ENCODE assay signal across 11 mouse cellular contexts in the genomic region with DNA sequence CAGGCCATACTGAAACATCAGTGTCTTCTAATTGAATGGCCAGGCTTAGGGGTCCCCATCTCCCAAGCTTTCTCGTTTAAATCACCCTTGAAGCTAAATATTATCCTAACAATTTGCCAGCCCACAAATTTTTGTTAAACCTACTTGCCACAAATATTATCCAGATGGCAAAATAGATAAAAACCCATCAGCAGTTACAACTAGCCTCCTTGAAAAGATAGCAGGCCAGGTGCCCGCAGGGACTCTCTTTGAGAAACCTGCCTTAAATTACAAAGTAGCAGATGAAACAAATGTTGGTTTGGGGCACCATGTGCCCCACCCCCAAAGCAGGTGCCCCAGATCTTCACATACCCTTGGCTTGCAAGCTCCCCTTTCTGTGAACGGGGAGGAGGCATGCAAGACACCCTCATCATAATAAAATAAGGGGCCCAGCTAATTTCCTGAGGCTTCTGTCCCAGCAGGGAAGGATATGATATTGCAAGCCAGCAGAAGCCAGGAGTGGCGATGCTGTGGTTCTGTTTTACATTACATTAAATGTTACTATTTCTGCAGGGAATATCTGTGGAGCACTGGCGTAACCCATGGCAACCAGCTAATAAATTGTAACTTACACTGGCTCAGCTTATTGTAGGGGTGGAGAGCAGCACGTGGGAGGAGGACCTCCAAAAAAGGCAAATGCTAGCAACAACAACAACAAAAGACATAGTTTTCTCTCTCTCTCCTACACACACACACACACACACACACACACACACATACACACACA. TPM values are rescaled to one million over a fixed set of nuclear protein-coding genes. Genes with fewer than 3 reads are reported as not detected.
DNase-seq lines count a peak whose midpoint lies in the region; ATAC-seq lines count a peak whose summit lies in the region.
"Had no signal": no experiment of that assay in that cellular context is flagged by ENCODE, and none has a peak within 500 bp of the region (broad histone marks: within the 10 kb centered on the region; RNA-seq: fewer than 3 reads in every experiment).

No protein-coding gene starts in this region.

- peak; percentile 85 for ATAC-seq in forebrain, embryonic 16.5 days
- no peak for ATAC-seq in liver, embryonic 13.5 days (ENCODE audit: low read depth)
- ATAC-seq in cerebellum, adult (ENCODE audit: insufficient number of reproducible peaks, low FRiP score, low TSS enrichment) = no peak
- ATAC-seq in activated CD4-positive, CD25-positive, alpha-beta regulatory T cell, adult 4 months = no peak
- ATAC-seq: intestine, postnatal 0 days; Patski had no signal

- peak overlapping the region; percentile 64 for H3K27ac ChIP-seq in forebrain, embryonic 16.5 days (ENCODE audit: low read length)
- H3K27ac ChIP-seq in liver, embryonic 13.5 days = peak overlapping the region; percentile 47

- WGBS in forebrain, embryonic 16.5 days = 38% methylated on average over 6 of the region's 6 CpGs
- WGBS in liver, embryonic 13.5 days (ENCODE audit: insufficient replicate concordance) = 41% methylated on average over 6 of the region's 6 CpGs

- peak overlapping the region; percentile 0; the same call in 1 of the 2 replicates for H3K4me2 ChIP-seq in forebrain, embryonic 16.5 days (ENCODE audit: low read length)
- 0 out of 2 replicates have a peak overlapping the region, but pooled peaks have one; percentile 0 for H3K4me2 ChIP-seq in liver, embryonic 13.5 days

- no peaks in the 10 kb centered on the region for H3K36me3 ChIP-seq in forebrain, embryonic 16.5 days (ENCODE audit: control insufficient read depth, insufficient read depth)
- H3K36me3 ChIP-seq in liver, embryonic 13.5 days = no peaks in the 10 kb centered on the region

- H3K9ac ChIP-seq in forebrain, embryonic 16.5 days (replicated peaks; ENCODE audit: low read depth, low read length) = no peak overlapping the region
- H3K9ac ChIP-seq in liver, embryonic 13.5 days = 0 out of 2 replicates have a peak overlapping the region, but pooled peaks have one; percentile 18

- H3K27me3 ChIP-seq in forebrain, embryonic 16.5 days (replicated peaks; ENCODE audit: control insufficient read depth, insufficient read depth, low read length) = no peaks in the 10 kb centered on the region
- H3K27me3 ChIP-seq in liver, embryonic 13.5 days = no peaks in the 10 kb centered on the region
- H3K27me3 ChIP-seq: Patski had no signal

- H3K4me1 ChIP-seq in forebrain, embryonic 16.5 days (replicated peaks; ENCODE audit: control insufficient read depth, insufficient read depth, low read length) = peaks cover 25% of the 10 kb centered on the region
- peaks cover 64% of the 10 kb centered on the region for H3K4me1 ChIP-seq in liver, embryonic 13.5 days (replicated peaks)

- DNase-seq in right cerebral cortex, postnatal 10 days (ENCODE audit: low spot score in 2 of 2) = peak; percentile 47 to 71
- DNase-seq in right cerebral cortex, postnatal 4 days = no peak
- DNase-seq in liver, embryonic 13.5 days = no peak
- peak; percentile 44 for DNase-seq in thymus, postnatal 25 days
- DNase-seq: gastrocnemius, postnatal 10 days; lung, adult 18-20 months had no signal

- no peak overlapping the region for H3K4me3 ChIP-seq in forebrain, embryonic 16.5 days (replicated peaks; ENCODE audit: low read length)
- H3K4me3 ChIP-seq in liver, embryonic 13.5 days (replicated peaks) = no peak overlapping the region

- no peaks in the 10 kb centered on the region; the same call in 1 of the 2 replicates for H3K9me3 ChIP-seq in forebrain, embryonic 16.5 days (ENCODE audit: control insufficient read depth, low read length)
- H3K9me3 ChIP-seq in liver, embryonic 13.5 days (replicated peaks) = peaks cover 7% of the 10 kb centered on the region; the same call in 1 of the 2 replicates

RNA-seq across cellular contexts. Expression of a gene that starts 27.2 kb away (rescaled TPM):
- polyA plus RNA-seq in forebrain, embryonic 16.5 days (2015; fragmentation: Nextera tagmentation; extraction: Ambion mirVana) = 98.6 and 100 TPM in 2 replicates
- polyA plus RNA-seq in liver, embryonic 13.5 days (2015; fragmentation: Nextera tagmentation; extraction: Ambion mirVana) = 6.4 and 7.5 TPM in 2 replicates
- polyA plus RNA-seq in activated CD4-positive, CD25-positive, alpha-beta regulatory T cell, adult 4 months (2017; shearing (Covaris generic)) = 1 to 10 TPM in 1 of 2 experiments, under 1 TPM in 1; 0.86 to 1.6 TPM

Comparison
In these comparisons a context has a peak if more than half of its experiments do, and no peak if none do; other contexts are left out.
1. DNase-seq: peak in right cerebral cortex, postnatal 10 days (2 of 2) and thymus, postnatal 25 days (single experiment); none in right cerebral cortex, postnatal 4 days (single experiment) and liver, embryonic 13.5 days (single experiment).
2. RNA of a gene that starts 27.2 kb away (polyA plus RNA-seq): 98.6 to 100 TPM in forebrain, embryonic 16.5 days; 6.4 to 7.5 TPM in liver, embryonic 13.5 days and 0.86 to 1.6 TPM in activated CD4-positive, CD25-positive, alpha-beta regulatory T cell, adult 4 months; every median in the first group is over 10 times any median in the second.